In the genomic region with DNA sequence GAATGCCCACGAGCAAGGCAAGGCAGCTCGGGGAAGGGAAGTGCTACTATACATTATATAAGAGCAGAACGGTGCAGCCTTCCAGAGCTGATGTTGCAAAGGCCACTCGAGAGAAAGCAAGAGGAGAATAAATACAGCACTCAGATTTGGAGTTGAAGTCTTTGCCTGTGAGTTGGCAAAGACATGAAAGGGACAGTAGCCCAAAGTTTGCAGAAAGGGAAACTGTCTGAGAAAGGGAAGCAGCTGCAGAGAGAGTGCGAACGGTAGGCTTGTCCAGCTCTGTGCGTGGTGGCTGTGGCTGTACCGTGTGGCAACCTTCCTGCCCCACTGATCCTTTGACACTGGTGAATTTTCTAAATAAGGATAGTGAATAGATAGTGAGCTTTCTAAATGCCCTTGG, we compare ENCODE assay signal across 8 mouse cellular contexts. TPM values are rescaled to one million over a fixed set of nuclear protein-coding genes. Genes with fewer than 3 reads are reported as not detected.
DNase-seq lines count a peak whose midpoint lies in the region; ATAC-seq and TF ChIP-seq lines count a peak whose summit lies in the region.

No protein-coding gene starts in this region.

- peak overlapping the region; percentile 80 for H3K4me2 ChIP-seq in hindbrain, embryonic 13.5 days

- peaks cover 66% of the 10 kb centered on the region for H3K4me1 ChIP-seq in G1E (ENCODE audit: insufficient read depth, low read depth, low read length)
- H3K4me1 ChIP-seq in hindbrain, embryonic 13.5 days (replicated peaks): peaks cover 41% of the 10 kb centered on the region

- 67% methylated on average over 8 of the region's 8 CpGs for WGBS in hindbrain, embryonic 13.5 days
- WGBS in macrophage (ENCODE audit: missing documents): 1% methylated on average over 8 of the region's 8 CpGs

- H3K27ac ChIP-seq in hindbrain, embryonic 13.5 days: no peak overlapping the region
- H3K27ac ChIP-seq in macrophage: no peak overlapping the region

- no peak for TF ChIP-seq CTCF in G1E (IDR thresholded peaks at IDR 0.05; ENCODE audit: low read depth, low read length)

- H3K27me3 ChIP-seq in G1E (ENCODE audit: insufficient read depth, low read length): no peaks in the 10 kb centered on the region
- H3K27me3 ChIP-seq in hindbrain, embryonic 13.5 days: no peaks in the 10 kb centered on the region

- H3K79me2 ChIP-seq in macrophage (ENCODE audit: inconsistent target): peaks cover 63% of the 10 kb centered on the region

- peak overlapping the region; percentile 95; the same call in 1 of the 2 replicates for H3K9ac ChIP-seq in hindbrain, embryonic 13.5 days

- DNase-seq in embryo, embryonic 10.5 days (ENCODE audit: low spot score): peak; percentile 3
- no peak for DNase-seq in embryo, embryonic 10 days (ENCODE audit: low spot score)
- DNase-seq in G1E (ENCODE audit: low spot score): no peak
- DNase-seq in Muller cell, postnatal 12 days (ENCODE audit: inconsistent ontology term): no peak
- no peak for DNase-seq in kidney, postnatal 36 days
- no peak for DNase-seq in urinary bladder, postnatal 10 days (ENCODE audit: low spot score)

- H3K36me3 ChIP-seq in G1E (replicated peaks): peaks cover 12% of the 10 kb centered on the region
- H3K36me3 ChIP-seq in hindbrain, embryonic 13.5 days: no peaks in the 10 kb centered on the region
- H3K36me3 ChIP-seq in macrophage (ENCODE audit: inconsistent target): no peaks in the 10 kb centered on the region

- no peak for ATAC-seq in G1E (ENCODE audit: extremely low read depth, insufficient number of reproducible peaks, low FRiP score, poor library complexity, severe bottlenecking)
- ATAC-seq in hindbrain, embryonic 13.5 days (ENCODE audit: low FRiP score): no peak

- peak overlapping the region; percentile 66; the same call in 1 of the 2 replicates for H3K4me3 ChIP-seq in G1E (ENCODE audit: low read depth, low read length)
- peak overlapping the region; percentile 92 for H3K4me3 ChIP-seq in hindbrain, embryonic 13.5 days
- peak overlapping the region; percentile 66; the same call in 1 of the 2 replicates for H3K4me3 ChIP-seq in macrophage (ENCODE audit: inconsistent target)

- no peaks in the 10 kb centered on the region for H3K9me3 ChIP-seq in G1E (replicated peaks)
- H3K9me3 ChIP-seq in hindbrain, embryonic 13.5 days: no peaks in the 10 kb centered on the region

RNA-seq across cellular contexts. Expression of a gene that starts 1.6 kb away (rescaled TPM):
- total RNA-seq in G1E (2014; fragmentation: Nextera tagmentation): 81.1 and 127 TPM in 2 replicates
- 39.3 and 44.5 TPM in 2 replicates for total RNA-seq in G1E (2017)
- 30.4 and 41.0 TPM in 2 replicates for polyA plus RNA-seq in G1E (2012)
- polyA plus RNA-seq in hindbrain, embryonic 13.5 days (2015; fragmentation: Nextera tagmentation; extraction: Ambion mirVana): 12.9 and 13.4 TPM in 2 replicates
- total RNA-seq in macrophage (2018; cell fraction: chromatin; rRNA removed): 10 to 100 TPM; 11.0 to 90.3 (median 38.2) TPM
- total RNA-seq in macrophage (2018; cell fraction: cytosol; rRNA removed): 10 to 100 TPM; 11.3 to 22.4 (median 15.3) TPM
- 100 to 1,000 TPM in 1 of 26 experiments, 10 to 100 TPM in 25; 17.3 to 102 (median 52.7) TPM for total RNA-seq in macrophage (2018; cell fraction: nucleus; rRNA removed)
- 9.4 to 12.6 TPM (median 12.5 TPM) in 3 replicates for polyA plus RNA-seq in macrophage (2018)

RNA-seq across cellular contexts. Expression of a gene that starts 8.9 kb away (rescaled TPM):
- total RNA-seq in G1E (2014; fragmentation: Nextera tagmentation): not detected in 2 replicates
- 0.38 and 0.46 TPM in 2 replicates for total RNA-seq in G1E (2017)
- polyA plus RNA-seq in G1E (2012): not detected in 2 replicates
- 0.54 and 0.57 TPM in 2 replicates for polyA plus RNA-seq in hindbrain, embryonic 13.5 days (2015; fragmentation: Nextera tagmentation; extraction: Ambion mirVana)
- not detected for total RNA-seq in macrophage (2018; cell fraction: chromatin; rRNA removed)
- under 1 TPM in 8 of 26 experiments, not detected in 18; 0.07 to 0.19 (median 0.12) TPM for total RNA-seq in macrophage (2018; cell fraction: cytosol; rRNA removed)
- total RNA-seq in macrophage (2018; cell fraction: nucleus; rRNA removed): not detected
- 0.10 TPM in 1 of 3 replicates, not detected in the others for polyA plus RNA-seq in macrophage (2018)

RNA-seq across cellular contexts. Expression of a gene that starts 44.0 kb away (rescaled TPM):
- 225 and 235 TPM in 2 replicates for total RNA-seq in G1E (2014; fragmentation: Nextera tagmentation)
- total RNA-seq in G1E (2017): 200 and 213 TPM in 2 replicates
- 10.3 and 11.3 TPM in 2 replicates for polyA plus RNA-seq in G1E (2012)
- polyA plus RNA-seq in hindbrain, embryonic 13.5 days (2015; fragmentation: Nextera tagmentation; extraction: Ambion mirVana): 206 and 208 TPM in 2 replicates
- total RNA-seq in macrophage (2018; cell fraction: chromatin; rRNA removed): 10 to 100 TPM in 24 of 26 experiments, 1 to 10 TPM in 2; 5.6 to 32.3 (median 23.6) TPM
- 10 to 100 TPM; 52.1 to 82.4 (median 65.0) TPM for total RNA-seq in macrophage (2018; cell fraction: cytosol; rRNA removed)
- total RNA-seq in macrophage (2018; cell fraction: nucleus; rRNA removed): 10 to 100 TPM in 25 of 26 experiments, 1 to 10 TPM in 1; 7.6 to 38.3 (median 25.3) TPM
- 72.9 to 108 TPM (median 91.4 TPM) in 3 replicates for polyA plus RNA-seq in macrophage (2018)
